Mouse (Mus musculus) kidney, embryonic 15.5 days (tissue): ENCODE data around the gene Scin. TPM values are rescaled to one million over a fixed set of nuclear protein-coding genes. Genes with fewer than 3 reads are reported as not detected.

Source experiments
- ATAC-seq: fragments of 200-750 bp; cut with Nextera tagmentation; replicated peaks from 2 replicates; pipeline ENCODE4 v1.8.0; 2017; ENCODE audit warnings: moderate TSS enrichment; ENCODE audit not compliant: low FRiP score
- H3K27ac ChIP-seq: fragments of 300-500 bp; sonication (generic); 2 replicates; pipeline ENCODE4 v1.5.1; 2015; ENCODE audit warnings: mild to moderate bottlenecking, inconsistent platforms
- H3K27me3 ChIP-seq: fragments of 300-500 bp; sonication (generic); 2 replicates; pipeline ENCODE4 v1.6.1; 2015; ENCODE audit warnings: inconsistent platforms
- H3K36me3 ChIP-seq: fragments of 300-500 bp; sonication (generic); 2 replicates; pipeline ENCODE4 v1.6.1; 2015; ENCODE audit warnings: inconsistent platforms
- H3K4me1 ChIP-seq: fragments of 300-500 bp; sonication (generic); 2 replicates; pipeline ENCODE4 v1.6.1; 2015; ENCODE audit warnings: inconsistent platforms
- H3K4me2 ChIP-seq: fragments of 300-500 bp; sonication (generic); 2 replicates; pipeline ENCODE4 v1.6.1; 2015; ENCODE audit warnings: moderate library complexity, mild to moderate bottlenecking, inconsistent platforms
- H3K4me3 ChIP-seq: fragments of 300-500 bp; sonication (generic); replicated peaks from 2 replicates; pipeline ENCODE4 v1.5.1; 2015; ENCODE audit warnings: mild to moderate bottlenecking, inconsistent platforms
- H3K9ac ChIP-seq: fragments of 300-500 bp; sonication (generic); 2 replicates; pipeline ENCODE4 v1.6.1; 2015; ENCODE audit warnings: mild to moderate bottlenecking, inconsistent platforms
- H3K9me3 ChIP-seq: fragments of 300-500 bp; sonication (generic); replicated peaks from 2 replicates; pipeline ENCODE4 v1.6.1; 2016; ENCODE audit warnings: inconsistent platforms
- WGBS: fragments of 180-500 bp; shearing (Covaris S2); methylation state at CpG from one replicate; pipeline ENCODE4 v1.1.7; 2015; ENCODE audit warnings: mixed read lengths; 5-methylcytosine and 5-hydroxymethylcytosine counted together
- polyA plus RNA-seq: library from polyadenylated mRNA; unstranded; fragments of >200 nt; fragmentation: Nextera tagmentation; extraction: Ambion mirVana; gene quantifications from 2 replicates; pipeline ENCODE4 v1.2.1, GENCODE M21; 2015

The Scin gene
- polyA plus RNA-seq, 1 experiment from 2014 or later: 14.9 TPM

- Histone ChIP-seq H3K4me3 (no peak overlapping the region), H3K27me3 (no peaks in the 10 kb centered on the region), H3K27ac (no peak overlapping the region), H3K9me3 (no peaks in the 10 kb centered on the region), H3K36me3 (no peaks in the 10 kb centered on the region), H3K4me1 (no peaks in the 10 kb centered on the region; the same call in 1 of the 2 replicates), H3K4me2 (no peak overlapping the region), H3K9ac (no peak overlapping the region)
- ATAC-seq: no peak
- WGBS: 68% methylated on average over 5 of the region's 5 CpGs
Observed at GRCm38 (mm10) chr12:40140706-40141105, 6.7 kb upstream of the Scin start.

GRCm38 (mm10) chr12:40139484-40140245, 5.6 kb upstream of the Scin start:
- no peak overlapping the region for H3K4me2 ChIP-seq
- peak overlapping the region; percentile 65; the same call in 1 of the 2 replicates for H3K27ac ChIP-seq
- peak; percentile 66; the same call in 1 of the 2 replicates for ATAC-seq
- no peaks in the 10 kb centered on the region for H3K27me3 ChIP-seq
- no peaks in the 10 kb centered on the region; the same call in 1 of the 2 replicates for H3K4me1 ChIP-seq
- H3K9ac ChIP-seq: no peak overlapping the region
- H3K4me3 ChIP-seq: no peak overlapping the region
- H3K9me3 ChIP-seq: no peaks in the 10 kb centered on the region
- WGBS: 70% methylated on average over 8 of the region's 8 CpGs
- H3K36me3 ChIP-seq: no peaks in the 10 kb centered on the region

GRCm38 (mm10) chr12:40134529-40134928, 501 bp upstream of the Scin start:
- ATAC-seq: peak; percentile 13; the same call in 1 of the 2 replicates
- H3K27ac ChIP-seq: no peak overlapping the region
- peak overlapping the region; percentile 79 for H3K4me2 ChIP-seq
- peaks cover 32% of the 10 kb centered on the region for H3K27me3 ChIP-seq
- H3K9me3 ChIP-seq: no peaks in the 10 kb centered on the region
- H3K4me1 ChIP-seq: peaks cover 18% of the 10 kb centered on the region
- H3K36me3 ChIP-seq: no peaks in the 10 kb centered on the region
- H3K4me3 ChIP-seq: peak overlapping the region; percentile 48
- no peak overlapping the region for H3K9ac ChIP-seq
- WGBS: 44% methylated on average over 11 of the region's 11 CpGs

DNA sequence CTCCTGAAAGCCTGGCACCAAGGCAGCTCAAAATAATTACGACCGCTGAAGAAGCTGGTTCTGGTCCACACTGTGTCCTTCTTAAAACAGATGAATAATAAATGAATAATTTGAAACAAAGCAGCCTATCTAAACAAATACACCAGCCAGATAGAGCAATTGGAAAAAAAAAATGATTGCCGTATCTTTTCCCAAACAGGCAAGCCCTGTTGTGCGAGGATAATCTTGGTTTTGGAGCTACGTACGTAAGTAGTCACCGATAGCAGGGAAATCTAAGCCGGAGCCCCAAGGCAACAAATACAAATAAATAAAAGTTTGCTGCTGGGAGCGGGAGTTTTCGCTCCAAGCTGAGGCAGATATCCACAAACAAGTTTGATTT, 845 bp downstream of the Scin start:
- H3K9me3 ChIP-seq: no peaks in the 10 kb centered on the region
- no peak for ATAC-seq
- H3K27ac ChIP-seq: no peak overlapping the region
- H3K4me2 ChIP-seq: peak overlapping the region; percentile 79
- peak overlapping the region; percentile 48 for H3K4me3 ChIP-seq
- peaks cover 32% of the 10 kb centered on the region for H3K27me3 ChIP-seq
- WGBS: 21% methylated on average over 10 of the region's 10 CpGs
- peaks cover 18% of the 10 kb centered on the region for H3K4me1 ChIP-seq
- no peaks in the 10 kb centered on the region for H3K36me3 ChIP-seq
- peak overlapping the region; percentile 40 for H3K9ac ChIP-seq

DNA sequence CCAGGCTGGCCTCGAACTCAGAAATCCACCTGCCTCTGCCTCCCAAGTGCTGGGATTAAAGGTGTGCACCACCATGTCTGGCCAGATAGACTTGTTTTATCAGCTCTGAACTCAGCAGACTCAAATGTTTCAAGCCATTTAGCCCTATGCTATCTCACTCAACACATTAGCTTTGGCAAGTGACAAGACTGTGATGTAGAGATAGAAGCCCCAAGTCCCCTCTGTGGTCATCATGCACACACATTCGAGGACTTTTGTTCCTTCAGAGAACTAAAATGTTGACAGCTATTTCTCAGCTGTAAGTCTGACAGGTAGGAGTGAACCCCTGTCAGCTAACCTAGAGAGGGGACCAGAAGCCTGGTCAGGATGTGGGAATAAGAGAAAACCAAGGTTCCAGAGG, 15.2 kb downstream of the Scin start:
- Histone ChIP-seq H3K4me1 (no peaks in the 10 kb centered on the region), H3K4me2 (no peak overlapping the region), H3K4me3 (no peak overlapping the region), H3K27me3 (no peaks in the 10 kb centered on the region), H3K9ac (no peak overlapping the region), H3K27ac (no peak overlapping the region), H3K36me3 (no peaks in the 10 kb centered on the region), H3K9me3 (no peaks in the 10 kb centered on the region)
- 70% methylated on average over 2 of the region's 2 CpGs for WGBS
- ATAC-seq: no peak

GRCm38 (mm10) chr12:40117045-40117444, 17.0 kb downstream of the Scin start:
- Histone ChIP-seq H3K4me1 (no peaks in the 10 kb centered on the region), H3K4me3 (no peak overlapping the region), H3K9ac (no peak overlapping the region), H3K9me3 (no peaks in the 10 kb centered on the region), H3K27ac (peak overlapping the region; percentile 54), H3K27me3 (no peaks in the 10 kb centered on the region), H3K36me3 (no peaks in the 10 kb centered on the region), H3K4me2 (no peak overlapping the region)
- 63% methylated on average over 6 of the region's 6 CpGs for WGBS
- ATAC-seq: peak; percentile 76

- H3K9me3 ChIP-seq: no peaks in the 10 kb centered on the region
- no peak overlapping the region for H3K4me2 ChIP-seq
- H3K27me3 ChIP-seq: no peaks in the 10 kb centered on the region
- ATAC-seq: no peak
- no peak overlapping the region for H3K9ac ChIP-seq
- H3K4me1 ChIP-seq: no peaks in the 10 kb centered on the region
- H3K36me3 ChIP-seq: no peaks in the 10 kb centered on the region
- no peak overlapping the region for H3K27ac ChIP-seq
- no peak overlapping the region for H3K4me3 ChIP-seq
- WGBS: 89% methylated on average over 5 of the region's 5 CpGs
Observed at GRCm38 (mm10) chr12:40116214-40116613, 17.8 kb downstream of the Scin start.

- H3K4me2 ChIP-seq: no peak overlapping the region
- no peak for ATAC-seq
- H3K27me3 ChIP-seq: no peaks in the 10 kb centered on the region
- H3K9me3 ChIP-seq: no peaks in the 10 kb centered on the region
- no peaks in the 10 kb centered on the region for H3K4me1 ChIP-seq
- H3K9ac ChIP-seq: no peak overlapping the region
- 81% methylated on average over 4 of the region's 4 CpGs for WGBS
- no peak overlapping the region for H3K4me3 ChIP-seq
- H3K27ac ChIP-seq: no peak overlapping the region
- no peaks in the 10 kb centered on the region for H3K36me3 ChIP-seq
Observed at GRCm38 (mm10) chr12:40114883-40115282, 19.1 kb downstream of the Scin start.

DNA sequence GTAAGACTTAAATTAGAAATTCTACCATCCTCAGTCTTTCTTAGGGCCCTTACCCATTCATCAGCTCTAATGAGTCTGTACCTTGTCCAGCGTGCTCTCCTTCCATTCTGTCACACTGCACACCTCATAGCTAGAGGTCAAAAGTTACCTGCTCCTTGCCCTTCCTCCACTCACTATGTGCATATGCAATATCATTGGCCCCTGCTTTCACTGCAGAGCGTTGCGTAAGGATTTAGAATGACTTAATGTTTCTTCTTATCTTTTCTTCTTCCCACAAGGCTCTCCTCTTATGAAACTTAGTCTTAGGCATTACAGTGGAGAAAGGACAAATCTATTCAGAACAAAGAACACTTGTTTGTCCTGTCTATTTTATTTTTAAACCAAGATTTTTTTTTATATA, 20.0 kb downstream of the Scin start:
- no peak for ATAC-seq
- 71% methylated on average over 3 of the region's 3 CpGs for WGBS
- no peaks in the 10 kb centered on the region for H3K27me3 ChIP-seq
- no peak overlapping the region for H3K9ac ChIP-seq
- no peak overlapping the region for H3K4me3 ChIP-seq
- no peak overlapping the region for H3K4me2 ChIP-seq
- H3K36me3 ChIP-seq: no peaks in the 10 kb centered on the region
- H3K4me1 ChIP-seq: no peaks in the 10 kb centered on the region
- H3K9me3 ChIP-seq: no peaks in the 10 kb centered on the region
- no peak overlapping the region for H3K27ac ChIP-seq

DNA sequence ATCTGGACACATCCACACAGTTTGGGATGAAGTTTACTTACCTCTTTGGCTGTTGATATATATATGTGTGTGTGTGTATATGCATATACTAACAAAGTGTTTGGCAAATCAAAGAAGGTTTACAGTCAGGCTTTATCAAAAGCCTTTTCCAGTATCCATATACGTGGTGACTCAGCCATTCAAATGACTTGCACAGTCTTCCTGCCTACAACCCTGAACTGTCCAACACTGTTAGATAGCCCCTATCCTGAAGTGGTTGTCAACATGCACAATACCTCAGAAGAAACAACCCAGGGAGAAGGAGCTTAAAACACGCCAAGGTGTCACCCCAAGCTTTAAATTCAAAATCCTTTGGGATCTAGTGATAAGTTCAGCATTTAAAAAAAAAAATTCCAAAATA, 20.4 kb downstream of the Scin start:
- Histone ChIP-seq H3K36me3 (no peaks in the 10 kb centered on the region), H3K9ac (no peak overlapping the region), H3K9me3 (no peaks in the 10 kb centered on the region), H3K27ac (no peak overlapping the region), H3K4me1 (no peaks in the 10 kb centered on the region), H3K4me3 (no peak overlapping the region), H3K4me2 (no peak overlapping the region), H3K27me3 (no peaks in the 10 kb centered on the region)
- 84% methylated on average over 2 of the region's 2 CpGs for WGBS
- no peak for ATAC-seq

DNA sequence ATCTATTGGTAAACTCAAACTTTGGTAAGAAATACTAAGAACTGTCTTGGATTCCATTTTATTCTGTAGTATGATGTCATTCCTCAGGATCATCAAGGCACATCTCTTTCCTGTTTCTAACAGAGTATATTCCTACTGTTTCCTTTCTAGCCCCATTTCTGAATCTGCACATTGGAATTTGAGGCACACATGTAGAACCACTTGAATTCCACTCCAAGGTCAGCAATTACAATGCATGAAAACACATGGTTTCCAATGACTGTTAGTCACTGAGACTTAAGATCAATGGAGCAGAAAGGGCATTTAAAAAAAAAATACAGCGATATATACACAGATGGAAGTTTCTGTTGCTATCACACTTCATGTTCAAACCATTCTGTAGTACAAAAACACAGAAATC, 24.8 kb downstream of the Scin start:
- ATAC-seq: no peak
- 49% methylated on average over 1 of the region's 1 CpGs for WGBS
- peaks cover 4% of the 10 kb centered on the region for H3K4me1 ChIP-seq
- no peak overlapping the region for H3K9ac ChIP-seq
- H3K27ac ChIP-seq: no peak overlapping the region
- no peaks in the 10 kb centered on the region for H3K36me3 ChIP-seq
- H3K9me3 ChIP-seq: no peaks in the 10 kb centered on the region
- no peak overlapping the region for H3K4me2 ChIP-seq
- no peak overlapping the region for H3K4me3 ChIP-seq
- no peaks in the 10 kb centered on the region for H3K27me3 ChIP-seq

- H3K27ac ChIP-seq: no peak overlapping the region
- no peak for ATAC-seq
- H3K9me3 ChIP-seq: no peaks in the 10 kb centered on the region
- H3K27me3 ChIP-seq: no peaks in the 10 kb centered on the region
- no peaks in the 10 kb centered on the region for H3K36me3 ChIP-seq
- H3K4me3 ChIP-seq: no peak overlapping the region
- 68% methylated on average over 2 of the region's 2 CpGs for WGBS
- H3K4me1 ChIP-seq: peaks cover 4% of the 10 kb centered on the region
- no peak overlapping the region for H3K9ac ChIP-seq
- no peak overlapping the region for H3K4me2 ChIP-seq
Observed at GRCm38 (mm10) chr12:40108143-40108542, 25.9 kb downstream of the Scin start.

GRCm38 (mm10) chr12:40106874-40107273, 27.2 kb downstream of the Scin start:
- Histone ChIP-seq H3K4me1 (peaks cover 4% of the 10 kb centered on the region), H3K4me3 (no peak overlapping the region), H3K4me2 (no peak overlapping the region), H3K27ac (no peak overlapping the region), H3K9ac (no peak overlapping the region), H3K36me3 (no peaks in the 10 kb centered on the region), H3K27me3 (no peaks in the 10 kb centered on the region), H3K9me3 (no peaks in the 10 kb centered on the region)
- 26% methylated on average over 5 of the region's 5 CpGs for WGBS
- peak; percentile 77 for ATAC-seq
